Mouse (Mus musculus): ENCODE measurements at regions not wholly inside any gene's neighbourhood (a gene's known extent, or its start where the extent isn't known, plus 50 kb on each side); places are given as distances from the start of the nearest gene placed in this dataset.

- TF ChIP-seq CTCF (IDR thresholded peaks at IDR 0.05; ENCODE audit: low read depth), result no peak
- TF ChIP-seq EP300 (IDR thresholded peaks at IDR 0.05; ENCODE audit: low read depth), result no peak
Observed at GRCm38 (mm10) chr12:106158620-106159019, 148.6 kb downstream of the Vrk1 start.

All from liver, postnatal 0 days (tissue).